Mouse (Mus musculus): ENCODE data around the gene Cdsn. TPM values are rescaled to one million over a fixed set of nuclear protein-coding genes. Genes with fewer than 3 reads are reported as not detected.
"Not testable (repeated sequence)": the region's sequence is repeated elsewhere in the genome, so short reads cannot be mapped to it uniquely, and the experiment has no call there.

Gene Cdsn
- 0.31 and 2.1 TPM in 2 replicates for polyA plus RNA-seq (2015; fragmentation: Nextera tagmentation; extraction: Ambion mirVana)

DNA sequence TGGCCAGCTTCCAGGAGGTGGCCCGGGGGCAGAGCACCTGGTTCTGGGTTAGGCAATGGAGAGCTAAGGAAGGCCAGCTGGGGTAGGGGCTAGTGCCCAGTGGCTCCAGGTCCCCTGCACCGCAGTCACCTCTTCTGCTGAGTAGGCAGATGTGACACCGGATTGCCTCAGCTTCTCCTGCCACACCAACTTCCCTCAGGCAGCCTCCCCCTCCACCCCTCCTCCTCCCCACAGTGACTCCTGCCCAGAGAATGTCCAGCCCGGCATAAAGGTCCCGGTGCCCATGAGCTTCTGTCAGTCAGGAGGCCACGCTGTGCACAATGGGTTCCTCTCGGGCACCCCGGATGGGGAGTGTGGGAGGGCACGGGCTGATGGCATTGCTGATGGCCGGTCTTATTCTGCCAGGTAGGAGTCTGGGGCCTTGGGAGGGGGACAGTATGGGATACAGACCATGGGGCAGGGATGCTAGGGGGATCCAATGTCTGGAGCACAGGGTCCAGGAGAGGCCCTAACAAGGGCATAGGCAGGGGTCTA is at the start of gene Cdsn:
TSS of gene Cdsn (plus strand) at position 248 of the 534 bp plus-strand sequence.
- Histone ChIP-seq H3K9ac (no peak within 1 kb of the TSS), H3K36me3 (no peaks in the 10 kb centered on the region), H3K4me3 (replicated peaks) (no peak within 1 kb of the TSS), H3K9me3 (no peaks in the 10 kb centered on the region), H3K4me2 (no peak within 1 kb of the TSS), H3K4me1 (peaks cover 14% of the 10 kb centered on the region), H3K27ac (no peak within 1 kb of the TSS), H3K27me3 (replicated peaks) (no peaks in the 10 kb centered on the region)
- WGBS: 73% methylated on average over 10 of the region's 10 CpGs
- ATAC-seq (ENCODE audit: insufficient read depth, low FRiP score, low read depth): no peak

DNA sequence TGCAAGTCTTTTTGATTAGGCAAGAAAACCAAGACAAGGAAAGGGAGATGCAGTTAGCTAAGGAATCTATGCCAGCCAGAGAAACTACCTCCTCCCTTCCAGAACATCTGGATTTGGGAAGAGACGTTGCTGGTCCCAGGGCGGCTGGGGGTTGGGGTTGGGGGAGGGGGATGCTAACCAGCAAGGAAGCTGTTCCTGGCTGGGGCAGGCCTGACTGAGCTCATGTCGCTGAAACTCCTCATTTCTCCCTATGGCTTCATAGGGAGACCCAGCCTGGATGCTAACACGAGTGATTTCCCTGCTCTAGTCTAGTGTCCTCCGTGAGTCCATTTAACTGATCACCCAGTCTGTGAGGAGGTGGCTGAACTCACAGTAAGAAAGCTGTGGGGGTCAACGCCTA is 49.7 kb upstream of the Cdsn start:
- no peaks in the 10 kb centered on the region for H3K36me3 ChIP-seq
- no peaks in the 10 kb centered on the region for H3K4me1 ChIP-seq
- WGBS: 16% methylated on average over 6 of the region's 6 CpGs
- H3K27me3 ChIP-seq (replicated peaks): peaks cover 6% of the 10 kb centered on the region; the same call in 1 of the 2 replicates
- no peak overlapping the region for H3K9ac ChIP-seq
- H3K4me2 ChIP-seq: no peak overlapping the region
- H3K9me3 ChIP-seq: no peaks in the 10 kb centered on the region
- no peak overlapping the region for H3K27ac ChIP-seq
- H3K4me3 ChIP-seq (replicated peaks): no peak overlapping the region
- no peak for ATAC-seq (ENCODE audit: insufficient read depth, low FRiP score, low read depth)

DNA sequence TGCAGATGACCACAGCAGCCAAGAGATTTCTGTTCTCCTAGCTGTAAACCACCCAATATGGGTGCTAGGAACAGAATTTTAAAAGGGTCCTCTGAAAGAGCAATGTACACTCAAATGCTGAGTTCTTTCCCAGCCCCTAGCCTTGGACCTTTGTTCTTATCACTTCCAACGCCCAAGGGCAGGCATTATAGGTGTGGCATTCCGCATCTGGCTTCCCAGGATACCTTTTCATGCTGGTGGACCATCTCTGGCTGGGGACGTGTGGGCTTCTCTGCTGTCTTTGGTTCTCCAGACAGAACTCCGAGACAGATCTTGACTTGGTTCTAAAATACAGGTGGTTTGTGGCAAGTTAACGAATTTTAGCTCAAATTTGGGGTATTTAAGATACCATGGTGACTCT is 49.2 kb upstream of the Cdsn start:
- Histone ChIP-seq H3K36me3 (no peaks in the 10 kb centered on the region), H3K4me1 (no peaks in the 10 kb centered on the region), H3K4me3 (replicated peaks) (no peak overlapping the region), H3K9ac (no peak overlapping the region), H3K27me3 (replicated peaks) (peaks cover 6% of the 10 kb centered on the region; the same call in 1 of the 2 replicates), H3K9me3 (no peaks in the 10 kb centered on the region), H3K4me2 (no peak overlapping the region), H3K27ac (no peak overlapping the region)
- WGBS: 58% methylated on average over 5 of the region's 5 CpGs
- ATAC-seq (ENCODE audit: insufficient read depth, low FRiP score, low read depth): no peak

DNA sequence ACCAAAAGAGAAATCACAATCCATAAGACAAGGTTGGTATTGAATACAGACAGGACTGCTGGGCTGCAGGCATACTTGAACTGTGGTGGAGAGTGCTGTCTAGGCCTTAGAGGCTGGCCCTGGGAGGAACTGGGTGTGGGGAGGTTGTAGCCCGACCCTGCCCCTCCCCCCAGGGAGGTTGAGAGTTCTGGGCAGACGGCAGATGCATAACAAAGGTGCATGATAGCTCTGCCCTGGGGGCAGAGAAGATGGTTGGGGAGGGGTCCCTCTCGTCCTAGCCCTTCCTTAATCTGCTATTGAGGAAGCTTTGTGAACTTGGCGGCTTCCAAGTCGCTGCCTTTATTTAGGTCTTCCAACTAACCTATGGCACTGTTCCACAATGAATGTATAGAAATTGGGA is 48.1 kb upstream of the Cdsn start:
- Histone ChIP-seq H3K9ac (no peak overlapping the region), H3K4me1 (no peaks in the 10 kb centered on the region), H3K9me3 (no peaks in the 10 kb centered on the region), H3K27me3 (replicated peaks) (peaks cover 6% of the 10 kb centered on the region; the same call in 1 of the 2 replicates), H3K36me3 (no peaks in the 10 kb centered on the region), H3K27ac (no peak overlapping the region), H3K4me3 (replicated peaks) (no peak overlapping the region), H3K4me2 (no peak overlapping the region)
- ATAC-seq (ENCODE audit: insufficient read depth, low FRiP score, low read depth): no peak
- WGBS: 40% methylated on average over 5 of the region's 5 CpGs

DNA sequence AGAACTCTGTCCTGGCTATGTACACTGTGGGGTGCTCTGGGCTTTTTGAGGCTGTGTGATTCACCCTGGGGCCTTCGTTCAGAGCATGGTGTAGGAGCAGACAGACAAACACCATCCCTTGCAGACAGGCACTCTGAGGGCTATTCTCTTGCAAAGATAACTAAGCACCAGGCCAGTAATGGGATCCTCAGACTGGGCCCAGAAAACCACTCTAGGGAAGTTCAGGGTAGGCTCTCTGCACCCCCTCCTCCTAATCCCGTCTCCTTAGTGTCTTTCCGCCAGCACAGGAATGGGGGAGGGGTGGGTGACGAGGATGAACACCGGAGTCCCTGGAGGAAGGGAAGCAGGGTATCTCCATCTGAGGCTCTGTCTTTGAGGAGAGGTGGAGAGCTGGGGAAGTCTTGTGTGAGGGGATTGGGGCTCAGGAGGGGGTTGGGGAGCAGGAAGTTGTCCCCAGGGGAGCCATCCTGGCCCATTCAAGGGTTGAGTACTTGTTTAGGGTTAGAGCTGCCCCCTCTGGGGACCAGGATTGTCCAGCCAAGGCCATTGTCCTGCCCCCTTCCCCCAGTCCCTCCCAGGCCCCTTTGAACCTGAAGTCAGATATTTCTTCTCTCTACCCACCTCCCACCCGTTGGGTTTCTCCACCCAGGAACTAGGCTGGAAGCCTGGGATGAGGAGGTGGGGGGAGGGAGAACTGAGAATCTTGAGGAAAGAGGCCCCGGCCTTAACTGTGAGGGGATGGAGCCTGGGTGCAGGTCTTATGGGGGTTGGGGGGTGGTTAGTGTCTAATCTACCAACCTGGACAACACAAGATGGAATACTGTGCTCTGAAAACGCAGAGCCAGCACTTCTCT is 47.1 kb upstream of the Cdsn start:
- Histone ChIP-seq H3K36me3 (no peaks in the 10 kb centered on the region), H3K4me1 (0 out of 2 replicates have a peak, but pooled peaks cover 2% of the 10 kb centered on the region), H3K27me3 (replicated peaks) (peaks cover 6% of the 10 kb centered on the region; the same call in 1 of the 2 replicates), H3K9ac (no peak overlapping the region), H3K9me3 (no peaks in the 10 kb centered on the region), H3K4me2 (no peak overlapping the region), H3K27ac (no peak overlapping the region), H3K4me3 (replicated peaks) (no peak overlapping the region)
- 40% methylated on average over 8 of the region's 8 CpGs for WGBS
- ATAC-seq (ENCODE audit: insufficient read depth, low FRiP score, low read depth): no peak

DNA sequence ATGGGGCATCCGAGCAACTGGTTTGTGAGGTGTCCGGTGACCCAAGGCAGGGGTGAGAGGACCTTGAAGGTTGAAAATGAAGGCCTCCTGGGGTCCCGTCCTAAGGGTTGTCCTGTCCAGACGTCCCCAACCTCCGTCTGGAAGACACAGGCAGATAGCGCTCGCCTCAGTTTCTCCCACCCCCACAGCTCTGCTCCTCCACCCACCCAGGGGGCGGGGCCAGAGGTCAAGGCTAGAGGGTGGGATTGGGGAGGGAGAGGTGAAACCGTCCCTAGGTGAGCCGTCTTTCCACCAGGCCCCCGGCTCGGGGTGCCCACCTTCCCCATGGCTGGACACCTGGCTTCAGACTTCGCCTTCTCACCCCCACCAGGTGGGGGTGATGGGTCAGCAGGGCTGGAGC is 46.2 kb upstream of the Cdsn start, which contains the start of gene Pou5f1:
TSS of gene Pou5f1 (plus strand) at position 243 of the 400 bp plus-strand sequence.
- H3K27me3 ChIP-seq (replicated peaks): peaks cover 6% of the 10 kb centered on the region; the same call in 1 of the 2 replicates
- 0 out of 2 replicates have a peak, but pooled peaks cover 2% of the 10 kb centered on the region for H3K4me1 ChIP-seq
- no peaks in the 10 kb centered on the region for H3K9me3 ChIP-seq
- no peak within 1 kb of the TSS for H3K9ac ChIP-seq
- H3K27ac ChIP-seq: no peak within 1 kb of the TSS
- no peaks in the 10 kb centered on the region for H3K36me3 ChIP-seq
- peak; percentile 17; the same call in 1 of the 2 replicates for ATAC-seq (ENCODE audit: insufficient read depth, low FRiP score, low read depth)
- H3K4me2 ChIP-seq: no peak within 1 kb of the TSS
- WGBS: 55% methylated on average over 13 of the region's 13 CpGs
- no peak within 1 kb of the TSS for H3K4me3 ChIP-seq (replicated peaks)

DNA sequence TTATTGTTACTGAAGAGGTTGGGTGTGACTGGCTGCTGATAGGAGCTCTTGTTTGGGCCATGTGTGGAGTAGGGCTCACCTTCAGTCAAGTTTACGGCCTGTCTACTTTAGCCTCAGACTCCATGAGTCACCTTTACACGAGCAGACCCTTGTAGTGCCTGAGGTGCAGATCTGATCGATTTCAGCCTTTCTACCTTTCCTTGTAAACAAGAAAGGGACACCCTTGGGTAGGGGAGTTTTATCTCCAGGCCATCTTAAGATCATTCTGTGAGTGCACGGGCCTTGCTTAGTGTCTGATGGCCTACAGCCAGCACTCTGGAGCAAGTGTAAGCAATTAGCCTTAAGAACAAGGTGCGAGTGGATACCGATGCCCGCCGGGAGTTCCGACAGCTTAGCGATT is 45.0 kb upstream of the Cdsn start:
- Histone ChIP-seq H3K4me3 (replicated peaks) (no peak overlapping the region), H3K4me1 (0 out of 2 replicates have a peak, but pooled peaks cover 2% of the 10 kb centered on the region), H3K9me3 (no peaks in the 10 kb centered on the region), H3K27ac (no peak overlapping the region), H3K9ac (no peak overlapping the region), H3K36me3 (no peaks in the 10 kb centered on the region), H3K27me3 (replicated peaks) (peaks cover 6% of the 10 kb centered on the region; the same call in 1 of the 2 replicates), H3K4me2 (no peak overlapping the region)
- no peak for ATAC-seq (ENCODE audit: insufficient read depth, low FRiP score, low read depth)
- WGBS: 22% methylated on average over 10 of the region's 10 CpGs

DNA sequence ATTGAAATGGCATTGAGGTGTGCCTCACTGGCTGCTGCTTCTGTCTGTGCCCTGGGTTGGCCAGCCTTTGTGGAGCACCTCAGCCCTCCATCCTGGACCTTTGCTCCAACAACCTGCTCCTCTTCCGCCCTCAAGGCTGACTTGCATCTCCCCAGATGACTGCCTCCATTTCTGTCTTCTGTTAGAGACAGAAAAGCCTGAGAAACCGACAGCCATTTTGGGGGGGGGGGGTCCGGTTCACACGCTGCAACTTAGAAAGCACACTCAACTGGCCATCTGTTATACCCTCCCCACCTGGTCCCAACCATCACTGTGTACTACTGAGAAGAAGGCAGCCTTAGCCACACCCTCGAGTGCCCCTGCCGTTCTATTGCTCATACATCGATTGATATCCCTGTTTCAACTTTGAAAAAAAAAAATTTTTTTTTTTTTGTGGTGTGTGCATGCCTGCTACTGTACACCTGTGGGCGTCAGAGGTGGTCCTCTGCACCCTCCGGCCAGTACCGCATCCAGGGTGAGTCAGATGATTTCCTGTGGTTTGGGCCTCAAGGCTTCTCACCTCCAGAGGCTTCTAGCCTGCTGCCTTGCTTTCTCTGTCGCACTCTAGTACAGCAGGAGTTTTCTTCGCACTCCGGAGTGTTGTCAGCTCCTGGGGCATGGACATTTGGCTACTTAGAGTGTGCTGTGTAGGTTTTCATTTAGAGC is 44.2 kb upstream of the Cdsn start:
- Histone ChIP-seq H3K9ac (no peak overlapping the region), H3K4me2 (no peak overlapping the region), H3K4me3 (replicated peaks) (no peak overlapping the region), H3K27ac (no peak overlapping the region), H3K4me1 (0 out of 2 replicates have a peak, but pooled peaks cover 2% of the 10 kb centered on the region), H3K27me3 (replicated peaks) (peaks cover 6% of the 10 kb centered on the region; the same call in 1 of the 2 replicates), H3K9me3 (no peaks in the 10 kb centered on the region), H3K36me3 (no peaks in the 10 kb centered on the region)
- no peak for ATAC-seq (ENCODE audit: insufficient read depth, low FRiP score, low read depth)
- WGBS: 28% methylated on average over 13 of the region's 13 CpGs

DNA sequence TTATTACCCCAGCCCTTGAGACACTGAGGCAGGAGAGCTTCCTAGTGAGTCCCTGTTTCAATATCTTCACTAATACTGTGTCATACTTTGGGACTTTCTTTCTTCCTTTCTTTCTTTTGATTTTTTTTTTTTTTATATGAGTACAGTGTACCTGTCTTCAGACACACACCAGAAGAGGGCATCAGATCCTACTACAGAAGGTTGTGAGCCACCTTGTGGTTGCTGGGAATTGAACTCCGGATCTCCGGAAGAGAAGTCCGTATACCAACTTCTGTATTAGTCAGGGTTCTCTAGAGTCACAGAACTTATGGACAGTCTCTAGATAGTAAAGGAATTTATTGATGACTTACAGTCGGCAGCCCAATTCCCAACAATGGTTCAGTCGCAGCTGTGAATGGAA is 43.6 kb upstream of the Cdsn start:
- H3K36me3 ChIP-seq; ATAC-seq (ENCODE audit: insufficient read depth, low FRiP score, low read depth); H3K27me3 ChIP-seq (replicated peaks); H3K4me3 ChIP-seq (replicated peaks); H3K9me3 ChIP-seq; H3K4me2 ChIP-seq; H3K27ac ChIP-seq; H3K4me1 ChIP-seq; H3K9ac ChIP-seq: not testable (repeated sequence)
- 49% methylated on average over 5 of the region's 5 CpGs for WGBS

DNA sequence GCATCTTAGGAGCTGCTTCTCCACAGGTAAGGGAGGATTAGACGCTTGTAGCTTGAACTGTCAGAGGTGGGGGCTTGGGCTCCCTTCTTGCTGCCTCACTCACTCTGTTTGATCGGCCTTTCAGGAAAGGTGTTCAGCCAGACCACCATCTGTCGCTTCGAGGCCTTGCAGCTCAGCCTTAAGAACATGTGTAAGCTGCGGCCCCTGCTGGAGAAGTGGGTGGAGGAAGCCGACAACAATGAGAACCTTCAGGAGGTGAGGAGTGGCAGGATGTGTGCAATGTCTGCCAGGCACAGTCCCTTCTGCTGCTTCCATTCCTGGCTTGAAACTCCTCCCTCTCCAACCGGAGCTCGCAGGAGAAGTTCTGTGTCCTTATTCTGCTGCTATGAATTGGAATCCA is 42.6 kb upstream of the Cdsn start:
- Histone ChIP-seq H3K9me3 (no peaks in the 10 kb centered on the region), H3K4me2 (no peak overlapping the region), H3K36me3 (no peaks in the 10 kb centered on the region), H3K27ac (no peak overlapping the region), H3K27me3 (replicated peaks) (peaks cover 6% of the 10 kb centered on the region; the same call in 1 of the 2 replicates), H3K4me3 (replicated peaks) (no peak overlapping the region), H3K4me1 (peaks cover 4% of the 10 kb centered on the region; the same call in 1 of the 2 replicates), H3K9ac (no peak overlapping the region)
- 32% methylated on average over 8 of the region's 8 CpGs for WGBS
- no peak for ATAC-seq (ENCODE audit: insufficient read depth, low FRiP score, low read depth)

DNA sequence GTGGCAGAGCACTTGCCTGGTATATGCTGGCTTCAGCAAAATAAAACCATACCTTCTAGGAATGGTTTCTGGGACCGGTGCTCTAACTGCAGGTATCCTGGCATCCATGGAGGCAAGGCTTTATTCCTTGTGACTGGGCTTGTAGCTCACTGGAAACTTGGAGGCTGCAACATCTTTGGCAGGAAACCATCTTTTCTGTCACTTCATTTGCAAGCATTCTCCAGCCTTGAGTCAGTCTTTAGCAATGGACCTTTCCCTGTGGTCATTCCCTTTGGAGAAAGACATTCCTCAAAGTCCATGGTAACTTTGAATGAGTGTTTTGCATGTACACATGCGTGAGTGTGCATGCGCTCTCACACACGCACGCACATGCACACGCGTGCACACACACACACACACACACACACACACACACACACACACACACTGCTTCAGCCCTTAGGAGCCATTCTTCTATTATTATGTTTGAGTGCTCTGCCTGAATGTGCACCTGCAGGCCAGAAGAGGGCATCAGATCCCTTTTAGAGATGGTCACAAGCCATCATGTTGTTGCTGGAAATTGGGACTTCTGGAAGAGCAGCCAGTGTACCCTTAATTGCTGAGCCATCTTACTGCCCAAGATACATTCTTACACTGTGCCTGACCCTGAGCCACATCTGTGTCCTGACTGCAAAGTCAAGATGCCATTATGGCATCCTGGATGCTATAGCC is 38.9 kb upstream of the Cdsn start:
- peaks cover 27% of the 10 kb centered on the region for H3K4me1 ChIP-seq
- no peaks in the 10 kb centered on the region for H3K27me3 ChIP-seq (replicated peaks)
- no peak overlapping the region for H3K4me3 ChIP-seq (replicated peaks)
- no peak overlapping the region for H3K4me2 ChIP-seq
- ATAC-seq (ENCODE audit: insufficient read depth, low FRiP score, low read depth): no peak
- 93% methylated on average over 7 of the region's 7 CpGs for WGBS
- no peak overlapping the region for H3K27ac ChIP-seq
- no peak overlapping the region for H3K9ac ChIP-seq
- no peaks in the 10 kb centered on the region for H3K36me3 ChIP-seq
- no peaks in the 10 kb centered on the region for H3K9me3 ChIP-seq
